Mouse (Mus musculus): ENCODE measurements at regions not wholly inside any gene's neighbourhood (a gene's known extent, or its start where the extent isn't known, plus 50 kb on each side); places are given as distances from the start of the nearest gene placed in this dataset.

- ATAC-seq (replicated peaks; ENCODE audit: poor library complexity, severe bottlenecking), result peak; percentile 71
These were observed 630.9 kb upstream of the Lcorl start for GRCm38 (mm10) chr5:46488140-46488942.

DNA sequence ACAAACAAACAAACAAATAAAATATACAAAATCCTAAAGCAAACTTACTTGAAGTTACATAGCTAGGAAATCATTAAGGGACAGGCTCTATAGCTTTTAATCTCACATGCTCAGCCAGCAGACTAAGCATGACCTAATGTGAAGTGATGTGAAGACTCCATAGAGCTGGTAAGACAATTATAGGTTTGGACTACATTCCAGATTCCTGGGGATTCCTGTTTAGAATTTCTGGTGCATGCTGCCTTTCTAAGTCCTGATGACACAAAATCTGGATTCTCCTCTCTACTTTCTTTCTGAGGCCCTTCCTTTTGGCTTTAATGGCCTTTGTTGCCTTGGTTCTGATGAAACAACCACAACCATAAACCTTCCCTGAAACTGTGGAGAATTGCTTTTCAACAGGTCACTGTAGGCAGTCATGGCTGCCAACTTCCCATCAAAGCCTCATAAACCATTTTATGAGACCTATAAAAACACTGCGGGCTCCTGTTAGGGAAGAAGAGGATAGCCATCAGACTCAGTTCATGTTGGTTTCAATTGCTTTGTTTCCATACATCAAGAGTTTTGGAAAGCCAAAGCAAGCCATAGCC, 629.4 kb upstream of the Lcorl start:
- no peak for ATAC-seq (replicated peaks; ENCODE audit: poor library complexity, severe bottlenecking)

DNA sequence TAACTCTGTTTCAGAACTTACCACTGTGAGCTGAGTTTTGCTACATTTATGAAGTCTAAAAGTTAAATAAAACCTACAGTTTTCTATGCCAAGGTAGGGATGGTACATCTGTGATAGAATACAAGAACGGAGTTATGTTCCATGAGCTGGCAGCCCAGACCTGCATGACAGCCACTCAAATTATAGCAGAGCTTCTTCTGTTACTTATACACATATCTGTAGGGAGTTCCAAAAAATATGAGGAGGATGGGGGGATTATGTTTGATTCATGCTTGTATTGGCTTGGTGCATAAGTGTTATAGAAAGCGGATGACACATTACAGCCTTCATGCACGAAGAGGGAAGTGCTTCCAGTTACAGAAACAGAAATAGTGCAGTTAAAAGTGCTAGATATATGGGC, 598.9 kb upstream of the Lcorl start:
- no peak for ATAC-seq (replicated peaks; ENCODE audit: poor library complexity, severe bottlenecking)

DNA sequence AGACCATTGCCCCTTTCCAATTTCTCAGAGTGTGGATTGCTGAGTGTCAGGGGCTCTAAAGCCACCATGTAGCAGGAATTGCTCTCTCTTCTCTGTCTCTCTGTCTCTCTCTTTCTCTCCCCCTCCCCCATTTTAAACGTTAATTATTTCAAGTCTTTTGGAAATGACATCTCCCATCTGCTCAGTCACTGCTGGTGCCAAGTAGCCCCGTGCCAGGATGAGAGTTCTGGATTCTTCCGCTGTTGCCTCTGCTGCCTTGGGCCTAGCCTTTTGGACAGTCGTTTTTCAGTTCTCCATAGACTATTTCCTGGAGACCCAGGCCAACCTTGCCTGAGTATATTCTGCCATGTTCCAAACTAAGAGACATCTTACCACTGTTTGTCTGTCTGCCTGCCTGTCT, 590.9 kb upstream of the Lcorl start:
- no peak for ATAC-seq (replicated peaks; ENCODE audit: poor library complexity, severe bottlenecking)

- ATAC-seq (replicated peaks; ENCODE audit: poor library complexity, severe bottlenecking), result no peak
These were observed 588.4 kb upstream of the Lcorl start for GRCm38 (mm10) chr5:46445844-46446243.

DNA sequence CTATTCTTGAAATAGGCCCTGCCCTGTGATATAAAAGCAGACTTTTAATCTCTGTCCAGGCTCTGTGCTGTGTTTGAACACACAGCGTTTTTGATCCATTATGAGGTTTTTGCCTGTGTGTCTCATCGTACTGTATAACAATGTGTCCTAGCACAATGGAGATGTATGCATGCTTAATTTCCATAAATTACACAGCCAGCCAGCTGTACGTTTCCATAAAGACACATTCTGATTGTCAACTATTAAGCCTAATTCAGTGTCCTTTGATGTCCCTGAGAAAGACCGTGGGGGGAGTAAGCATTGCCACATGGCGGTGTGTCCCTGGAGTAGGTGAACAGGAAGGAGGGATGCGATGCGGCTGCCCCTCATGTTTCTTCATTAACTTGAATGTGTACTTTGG, 587.7 kb upstream of the Lcorl start:
- ATAC-seq (replicated peaks; ENCODE audit: poor library complexity, severe bottlenecking), result no peak

DNA sequence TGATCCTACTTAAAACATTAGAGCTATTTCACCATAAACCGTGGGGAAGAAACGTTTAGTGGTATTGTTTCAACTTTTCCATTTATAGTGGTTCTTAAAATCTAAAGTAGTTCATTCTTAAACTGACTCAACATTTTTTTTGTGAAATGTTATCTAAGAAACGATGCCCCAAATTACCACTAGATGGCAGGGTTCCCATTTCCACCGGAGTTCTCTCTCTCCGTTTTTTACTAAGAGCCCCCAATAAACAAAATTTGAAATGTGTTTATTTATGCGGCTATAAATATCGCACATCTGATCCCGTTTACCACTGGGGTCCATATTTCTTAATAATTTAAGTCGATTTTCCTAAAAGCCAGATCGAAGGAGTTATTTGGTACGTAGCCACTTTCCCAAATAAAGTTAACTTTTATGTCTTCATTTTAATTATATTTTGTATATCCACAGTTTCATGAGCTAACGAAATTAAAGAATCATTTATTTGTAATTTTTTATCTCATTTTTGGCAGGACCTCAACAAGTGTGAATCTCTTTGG, 586.5 kb upstream of the Lcorl start:
- ATAC-seq (replicated peaks; ENCODE audit: poor library complexity, severe bottlenecking), result no peak; the same call in 1 of the 2 replicates

- no peak for ATAC-seq (replicated peaks; ENCODE audit: poor library complexity, severe bottlenecking)
These were observed 585.3 kb upstream of the Lcorl start for GRCm38 (mm10) chr5:46442600-46443248.

DNA sequence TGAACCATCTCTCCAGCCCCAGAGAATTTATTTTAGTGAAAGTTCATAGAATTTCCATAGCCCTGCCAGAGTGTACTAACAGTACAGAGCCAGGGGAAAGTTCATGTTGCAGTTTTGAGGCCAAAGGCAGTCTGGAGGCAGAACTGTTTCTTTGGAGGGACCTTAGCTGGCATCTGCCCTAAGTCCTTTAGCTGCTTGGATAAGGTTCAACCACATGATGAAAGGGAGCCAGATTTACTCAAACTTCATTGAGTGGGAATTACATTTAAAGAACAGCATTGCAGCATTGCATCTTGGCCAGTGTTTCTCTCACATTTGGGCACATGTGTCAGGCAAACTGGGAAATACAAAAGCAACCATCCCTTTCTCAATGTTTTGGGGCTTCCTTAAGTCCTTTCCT, 584.3 kb upstream of the Lcorl start:
- ATAC-seq (replicated peaks; ENCODE audit: poor library complexity, severe bottlenecking), result no peak

DNA sequence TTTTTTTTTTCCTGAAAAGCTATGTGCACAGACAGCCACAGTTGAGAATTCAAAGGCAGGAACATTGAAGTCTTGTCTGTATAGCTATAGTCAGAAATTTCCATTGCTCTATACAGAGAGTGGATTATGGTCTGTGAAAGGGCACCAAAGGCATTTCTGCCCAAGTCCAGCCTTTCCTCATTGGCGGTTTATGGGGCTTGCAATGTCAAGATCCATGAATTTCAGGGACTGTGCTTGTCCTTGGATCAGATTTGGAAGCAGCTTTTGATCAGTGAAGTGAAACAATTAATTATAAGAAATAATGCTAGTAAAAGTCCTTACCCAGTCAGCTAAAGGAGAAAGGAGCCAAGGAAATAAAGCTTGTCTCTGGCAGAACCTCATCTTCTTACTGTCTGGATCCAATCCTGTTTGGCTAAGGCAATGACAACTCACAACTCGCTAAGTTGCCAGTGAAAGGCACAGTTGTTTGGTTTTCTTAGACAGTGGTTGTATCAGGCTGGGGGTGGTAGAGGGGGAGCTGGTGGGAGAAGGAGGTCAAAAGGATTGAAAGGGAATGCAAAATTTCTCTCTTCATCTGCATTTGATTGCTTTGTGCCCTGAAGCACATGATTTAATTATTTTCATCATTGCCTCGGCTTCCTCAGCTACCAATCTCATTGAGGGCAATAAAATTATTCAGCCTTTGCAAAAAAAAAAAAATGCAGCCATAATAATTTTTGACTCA, 574.4 kb upstream of the Lcorl start:
- ATAC-seq (replicated peaks; ENCODE audit: poor library complexity, severe bottlenecking), result no peak

DNA sequence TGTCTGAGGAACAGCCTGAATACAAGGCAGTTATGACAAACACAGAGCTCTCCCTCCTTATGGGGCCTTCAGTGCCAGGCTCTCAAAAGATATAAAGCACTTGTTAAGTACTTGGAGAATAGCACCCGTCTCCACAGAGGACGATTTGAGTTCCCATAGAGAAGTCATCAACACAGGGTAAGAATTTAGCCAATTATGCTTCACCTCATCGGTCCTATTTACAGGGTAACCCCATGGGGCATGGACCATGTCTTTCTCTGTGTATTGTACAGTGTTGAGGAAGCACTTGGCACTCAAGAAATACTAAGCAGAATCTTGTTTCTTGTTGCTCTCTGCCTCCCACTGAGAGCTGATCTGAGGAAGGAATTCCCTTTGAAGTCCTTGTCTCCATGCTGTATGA, 565.3 kb upstream of the Lcorl start:
- no peak for ATAC-seq (replicated peaks; ENCODE audit: poor library complexity, severe bottlenecking)

DNA sequence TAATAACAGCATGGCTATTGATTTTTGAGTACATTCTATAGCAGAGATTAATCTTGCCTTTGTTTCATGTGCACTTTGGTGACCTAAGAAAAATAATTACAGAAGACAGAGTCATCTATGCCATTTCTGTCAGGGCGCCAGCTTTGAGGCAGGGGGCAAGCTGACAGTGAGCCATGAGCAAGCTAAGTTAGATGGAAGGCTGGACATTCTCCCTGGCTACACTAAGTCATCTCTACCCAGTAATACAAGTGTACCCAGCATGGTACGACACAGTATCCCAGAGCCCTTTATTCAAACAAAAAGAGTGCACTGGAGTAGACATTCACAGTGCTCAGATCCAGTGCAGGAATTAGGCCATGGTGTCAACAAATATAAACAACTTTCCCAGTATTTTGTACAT, 549.6 kb upstream of the Lcorl start:
- ATAC-seq (replicated peaks; ENCODE audit: poor library complexity, severe bottlenecking), result no peak

DNA sequence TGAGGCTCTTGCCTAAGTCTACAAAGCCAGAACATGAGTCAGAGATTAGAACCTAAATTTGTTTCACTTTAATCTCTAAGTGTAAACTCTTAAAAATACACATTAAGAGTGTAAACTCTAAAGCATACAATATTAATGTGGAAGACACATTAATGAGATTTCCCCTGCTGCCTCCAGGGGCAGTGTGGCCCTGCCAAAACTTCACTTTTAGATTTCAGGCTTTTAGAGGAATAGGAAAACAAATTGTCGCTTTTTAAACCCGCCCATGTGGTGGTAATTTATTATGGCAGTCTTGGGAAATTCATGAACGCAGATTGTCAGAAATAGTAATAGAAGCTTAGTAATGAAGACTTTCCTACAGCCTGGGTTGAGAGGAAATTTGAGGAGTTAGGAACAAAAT, 549.0 kb upstream of the Lcorl start:
- ATAC-seq (replicated peaks; ENCODE audit: poor library complexity, severe bottlenecking), result no peak

- no peak for ATAC-seq (replicated peaks; ENCODE audit: poor library complexity, severe bottlenecking)
These were observed 529.2 kb upstream of the Lcorl start for GRCm38 (mm10) chr5:46386591-46386990.

GRCm38 (mm10) chr5:46367328-46367727, 509.9 kb upstream of the Lcorl start:
- no peak for ATAC-seq (replicated peaks; ENCODE audit: poor library complexity, severe bottlenecking)

DNA sequence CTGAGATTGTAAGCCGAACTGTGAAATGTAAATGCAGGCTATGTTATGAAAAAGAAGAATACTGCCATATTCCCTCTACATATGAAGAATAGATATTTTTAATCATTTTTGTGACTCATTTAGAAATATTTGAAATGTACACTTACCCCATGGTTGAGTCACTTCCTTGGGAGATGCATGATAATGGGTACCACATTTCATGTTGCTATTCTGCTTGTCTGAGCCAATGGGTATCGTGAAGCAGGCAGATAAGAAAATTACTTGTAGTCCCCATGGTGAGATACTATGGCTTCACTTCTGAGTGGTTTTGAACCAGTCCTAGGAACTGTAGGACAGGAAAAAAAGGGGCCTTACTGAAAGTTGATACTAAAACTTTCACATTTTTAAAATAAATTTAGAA, 506.2 kb upstream of the Lcorl start:
- ATAC-seq (replicated peaks; ENCODE audit: poor library complexity, severe bottlenecking), result no peak

DNA sequence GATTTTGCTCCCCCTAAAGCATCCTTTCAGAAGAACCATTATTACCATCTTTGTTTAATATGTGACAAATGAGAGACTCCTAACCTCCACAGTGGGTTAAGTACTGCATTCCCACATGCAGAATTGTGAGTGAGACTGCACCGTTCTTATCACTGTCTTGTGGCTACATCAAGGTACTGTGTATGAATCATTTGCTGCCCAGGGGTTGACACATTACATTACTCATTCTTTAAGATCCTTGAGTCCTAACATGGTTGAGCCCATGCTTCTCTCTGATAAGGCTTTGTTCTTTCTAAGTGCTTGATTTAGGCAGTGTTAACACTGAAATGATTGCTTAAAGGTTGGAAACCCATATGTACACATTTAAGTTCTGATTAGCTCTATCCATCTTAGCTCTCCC, 504.2 kb upstream of the Lcorl start:
- no peak for ATAC-seq (replicated peaks; ENCODE audit: poor library complexity, severe bottlenecking)

DNA sequence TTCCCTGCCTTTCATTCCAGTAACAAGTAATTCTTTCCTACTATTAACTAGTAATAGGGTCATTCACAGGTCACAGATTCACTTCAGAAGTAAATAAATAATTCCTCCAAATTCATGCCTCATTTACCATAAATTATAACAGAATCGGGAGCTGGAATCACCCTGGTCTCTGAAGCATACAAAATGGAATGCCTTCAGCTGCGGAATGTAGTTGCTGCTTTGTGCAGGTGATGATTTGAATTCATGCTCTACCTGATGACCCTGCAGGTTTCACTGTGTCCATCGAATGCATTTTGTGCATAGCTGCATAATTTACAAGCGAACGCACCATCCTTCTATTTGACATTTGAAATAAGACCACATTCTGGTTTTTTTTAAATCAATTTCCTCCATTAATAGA, 491.0 kb upstream of the Lcorl start:
- ATAC-seq (replicated peaks; ENCODE audit: poor library complexity, severe bottlenecking), result no peak

GRCm38 (mm10) chr5:46347368-46348083, 490.1 kb upstream of the Lcorl start:
- peak; percentile 88 for ATAC-seq (replicated peaks; ENCODE audit: poor library complexity, severe bottlenecking)

GRCm38 (mm10) chr5:46338461-46338860, 481.0 kb upstream of the Lcorl start:
- ATAC-seq (replicated peaks; ENCODE audit: poor library complexity, severe bottlenecking), result no peak
